Mouse (Mus musculus) adipocyte (in vitro differentiated cells): Measurements from ENCODE around the gene Pnpla1.

Experiments used
- DNase-seq: peaks from one replicate; pipeline ENCODE4 v3.0.0-alpha.2; 2016; ENCODE audit warnings: low spot score

The Pnpla1 gene

GRCm38 (mm10) chr17:28924957-28925595 is 66.9 kb downstream of the Pnpla1 start:
- no peak for DNase-seq

- peak; percentile 81 for DNase-seq
Observed at GRCm38 (mm10) chr17:28926380-28926779, 68.2 kb downstream of the Pnpla1 start.

GRCm38 (mm10) chr17:28926866-28927635 is 68.8 kb downstream of the Pnpla1 start:
- DNase-seq = peak; percentile 62

- DNase-seq = no peak
Observed at GRCm38 (mm10) chr17:28928004-28928403, 69.8 kb downstream of the Pnpla1 start.

- DNase-seq = no peak
Observed at GRCm38 (mm10) chr17:28929369-28929768, 71.2 kb downstream of the Pnpla1 start.

- DNase-seq = peak; percentile 99
Observed at GRCm38 (mm10) chr17:28930392-28931074, 72.3 kb downstream of the Pnpla1 start.

GRCm38 (mm10) chr17:28931436-28932211 is 73.4 kb downstream of the Pnpla1 start:
- peak; percentile 49 for DNase-seq

GRCm38 (mm10) chr17:28932274-28932673 is 74.1 kb downstream of the Pnpla1 start:
- DNase-seq = no peak

GRCm38 (mm10) chr17:28934120-28934916 is 76.1 kb downstream of the Pnpla1 start:
- no peak for DNase-seq

- no peak for DNase-seq
Observed at GRCm38 (mm10) chr17:28936133-28936532, 77.9 kb downstream of the Pnpla1 start.

GRCm38 (mm10) chr17:28936622-28937345 is 78.6 kb downstream of the Pnpla1 start:
- no peak for DNase-seq
